Mouse (Mus musculus) G1E (cell line): ENCODE results near the gene Hspb2. TPM values are rescaled to one million over a fixed set of nuclear protein-coding genes. Genes with fewer than 3 reads are reported as not detected.
A peak's percentile ranks its signal among the peaks of the same experiment; 100 is the strongest.

Experiments
- ATAC-seq: 2 replicates; pipeline ENCODE4 v1.8.0; 2016; ENCODE audit warnings: mild to moderate bottlenecking; ENCODE audit not compliant: insufficient number of reproducible peaks, poor library complexity, low FRiP score, severe bottlenecking; ENCODE audit errors: extremely low read depth
- DNase-seq: peaks from one replicate; pipeline ENCODE4 v3.0.0; 2012; ENCODE audit warnings: low spot score
- H3K27me3 ChIP-seq: 2 replicates; pipeline ENCODE4 v1.6.1; 2012; ENCODE audit warnings: mild to moderate bottlenecking, low read length, inconsistent platforms; ENCODE audit not compliant: insufficient read depth
- H3K36me3 ChIP-seq: replicated peaks from 2 replicates; pipeline ENCODE3; 2012; ENCODE audit warnings: mild to moderate bottlenecking, inconsistent platforms
- H3K4me1 ChIP-seq: 2 replicates; pipeline ENCODE4 v1.6.1; 2012; ENCODE audit warnings: low read depth, low read length, inconsistent platforms, mixed read lengths; ENCODE audit not compliant: insufficient read depth
- H3K4me3 ChIP-seq: 2 replicates; pipeline ENCODE4 v1.5.1; 2012; ENCODE audit warnings: low read depth, mild to moderate bottlenecking, inconsistent platforms, low read length, moderate library complexity, mixed read lengths
- H3K9me3 ChIP-seq: replicated peaks from 2 replicates; pipeline ENCODE4 v1.6.1; 2012; ENCODE audit warnings: inconsistent platforms
- CTCF ChIP-seq: IDR thresholded peaks from 2 replicates; pipeline ENCODE4 v1.5.1; 2012; ENCODE audit warnings: low read depth, low read length, inconsistent platforms, mixed read lengths
- GATA1 ChIP-seq: IDR thresholded peaks from 2 replicates; pipeline ENCODE4 v1.6.1; 2012; ENCODE audit warnings: borderline replicate concordance, low read length, inconsistent platforms, mixed read lengths
- GATA2 ChIP-seq: IDR thresholded peaks from 2 replicates; pipeline ENCODE4 v1.6.1; 2012; ENCODE audit warnings: low read depth, low read length, inconsistent platforms, borderline replicate concordance
- POLR2AphosphoS5 ChIP-seq: IDR thresholded peaks from 2 replicates; pipeline ENCODE4 v1.6.1; 2012; ENCODE audit warnings: low read depth, low read length, inconsistent platforms; ENCODE audit not compliant: insufficient replicate concordance
- TAL1 ChIP-seq: conservative IDR thresholded peaks from 2 replicates; pipeline ENCODE4 v1.6.1; 2012; ENCODE audit warnings: low read depth, low read length, inconsistent platforms, mixed read lengths
- polyA plus RNA-seq: library from polyadenylated mRNA; stranded (reverse); fragments of >175 nt; gene quantifications from 2 replicates; pipeline ENCODE4 v1.2.3, GENCODE M21; 2012
- total RNA-seq, 2 experiments: library from RNA; stranded (forward) in 1 of 2; stranded (reverse) in 1 of 2; fragments of 200-1000 nt in 1 of 2; fragments of >200 nt in 1 of 2; fragmentation: Nextera tagmentation in 1 of 2; gene quantifications; 2 replicates each; pipeline ENCODE4 v1.2.3; 2014 to 2017

The Hspb2 gene
- total and polyA plus RNA-seq, 3 experiments = not detected

- TF ChIP-seq POLR2AphosphoS5 (0 out of 2 replicates have a peak, but pooled peaks have one; percentile 26), TAL1 (no peak)
- no peaks in the 10 kb centered on the region for H3K9me3 ChIP-seq
- ATAC-seq = no peak
- peaks cover 35% of the 10 kb centered on the region for H3K4me1 ChIP-seq
- no peaks in the 10 kb centered on the region for H3K27me3 ChIP-seq
- DNase-seq = no peak
- H3K4me3 ChIP-seq = peak overlapping the region; percentile 74
- H3K36me3 ChIP-seq = peaks cover 42% of the 10 kb centered on the region
These were observed 15.5 kb upstream of the Hspb2 start for GRCm38 (mm10) chr9:50767531-50768106.

- Histone ChIP-seq H3K4me3 (no peak overlapping the region), H3K9me3 (no peaks in the 10 kb centered on the region), H3K36me3 (peaks cover 14% of the 10 kb centered on the region), H3K4me1 (peaks cover 9% of the 10 kb centered on the region), H3K27me3 (no peaks in the 10 kb centered on the region; the same call in 1 of the 2 replicates)
- ATAC-seq = no peak
- DNase-seq = no peak
- TF ChIP-seq GATA2 (no peak), POLR2AphosphoS5 (no peak)
These were observed 11.2 kb upstream of the Hspb2 start for GRCm38 (mm10) chr9:50763331-50763730.

GRCm38 (mm10) chr9:50761520-50762243, 9.5 kb upstream of the Hspb2 start:
- peaks cover 2% of the 10 kb centered on the region; the same call in 1 of the 2 replicates for H3K4me1 ChIP-seq
- peaks cover 14% of the 10 kb centered on the region for H3K36me3 ChIP-seq
- H3K4me3 ChIP-seq = no peak overlapping the region
- DNase-seq (no peak), ATAC-seq (no peak)
- H3K9me3 ChIP-seq = no peaks in the 10 kb centered on the region
- TF ChIP-seq CTCF (no peak), TAL1 (no peak), GATA1 (no peak), POLR2AphosphoS5 (no peak), GATA2 (no peak)
- no peaks in the 10 kb centered on the region; the same call in 1 of the 2 replicates for H3K27me3 ChIP-seq

GRCm38 (mm10) chr9:50756711-50757110, 4.6 kb upstream of the Hspb2 start:
- no peak for DNase-seq
- H3K36me3 ChIP-seq = no peaks in the 10 kb centered on the region
- TF ChIP-seq GATA1 = no peak
- no peak for TF ChIP-seq POLR2AphosphoS5
- TF ChIP-seq GATA2 = no peak
- no peak for TF ChIP-seq CTCF
- TF ChIP-seq TAL1 = no peak
- no peaks in the 10 kb centered on the region for H3K4me1 ChIP-seq
- ATAC-seq = no peak
- H3K4me3 ChIP-seq = no peak overlapping the region
- H3K27me3 ChIP-seq = peaks cover 24% of the 10 kb centered on the region
- H3K9me3 ChIP-seq = no peaks in the 10 kb centered on the region

- Histone ChIP-seq H3K27me3 (peaks cover 31% of the 10 kb centered on the region), H3K36me3 (no peaks in the 10 kb centered on the region), H3K4me1 (no peaks in the 10 kb centered on the region), H3K4me3 (no peak overlapping the region), H3K9me3 (no peaks in the 10 kb centered on the region)
- no peak for ATAC-seq
- no peak for DNase-seq
- TF ChIP-seq CTCF (no peak), POLR2AphosphoS5 (no peak), GATA2 (no peak), GATA1 (no peak), TAL1 (no peak)
These were observed 1.8 kb upstream of the Hspb2 start for GRCm38 (mm10) chr9:50753947-50754346.

- H3K4me3 ChIP-seq = no peak overlapping the region
- peaks cover 36% of the 10 kb centered on the region for H3K27me3 ChIP-seq
- DNase-seq (no peak), ATAC-seq (no peak)
- no peaks in the 10 kb centered on the region for H3K4me1 ChIP-seq
- no peaks in the 10 kb centered on the region for H3K9me3 ChIP-seq
- H3K36me3 ChIP-seq = no peaks in the 10 kb centered on the region
- no peak for TF ChIP-seq TAL1
- TF ChIP-seq GATA1 = no peak
- TF ChIP-seq CTCF = no peak
- no peak for TF ChIP-seq GATA2
- no peak for TF ChIP-seq POLR2AphosphoS5
These were observed 846 bp upstream of the Hspb2 start for GRCm38 (mm10) chr9:50752784-50753615.
